Mouse (Mus musculus) kidney, adult 9 months (tissue): ENCODE results near the gene Il27ra.
"Not testable (repeated sequence)": the region's sequence is repeated elsewhere in the genome, so short reads cannot be mapped to it uniquely, and the experiment has no call there.

Experiments used
- DNase-seq: peaks from one replicate; pipeline ENCODE4 v3.0.0; 2022

Il27ra gene

GRCm38 (mm10) chr8:84019738-84020137 is 22.7 kb downstream of the Il27ra start:
- DNase-seq = no peak

DNA sequence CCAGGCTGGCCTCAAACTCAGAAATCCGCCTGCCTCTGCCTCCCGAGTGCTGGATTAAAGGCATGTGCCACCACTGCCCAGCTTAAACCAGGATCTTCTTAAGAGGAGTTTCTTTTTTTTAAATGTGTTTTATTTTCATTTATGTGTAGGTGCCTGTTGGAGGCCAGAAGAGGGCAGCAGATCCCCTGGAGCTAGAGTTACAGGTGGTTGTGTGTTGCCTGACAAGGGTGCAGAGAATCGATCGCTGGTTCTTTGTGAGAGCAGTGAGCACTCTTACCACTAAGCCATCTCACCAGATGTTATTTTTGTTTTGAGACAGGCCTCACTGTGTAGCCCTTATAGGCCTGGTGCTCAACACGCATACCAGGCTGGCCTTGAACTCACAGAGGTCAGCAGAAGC is 26.6 kb downstream of the Il27ra start:
- DNase-seq = no peak

- DNase-seq = peak; percentile 59
Measured at GRCm38 (mm10) chr8:84012499-84013165, 29.8 kb downstream of the Il27ra start.

- DNase-seq = peak; percentile 88
Measured at GRCm38 (mm10) chr8:84011705-84012498, 30.5 kb downstream of the Il27ra start, which contains the start of gene 2210011C24Rik. Gene 2210011C24Rik (minus strand): TSS chr8:84012171.

DNA sequence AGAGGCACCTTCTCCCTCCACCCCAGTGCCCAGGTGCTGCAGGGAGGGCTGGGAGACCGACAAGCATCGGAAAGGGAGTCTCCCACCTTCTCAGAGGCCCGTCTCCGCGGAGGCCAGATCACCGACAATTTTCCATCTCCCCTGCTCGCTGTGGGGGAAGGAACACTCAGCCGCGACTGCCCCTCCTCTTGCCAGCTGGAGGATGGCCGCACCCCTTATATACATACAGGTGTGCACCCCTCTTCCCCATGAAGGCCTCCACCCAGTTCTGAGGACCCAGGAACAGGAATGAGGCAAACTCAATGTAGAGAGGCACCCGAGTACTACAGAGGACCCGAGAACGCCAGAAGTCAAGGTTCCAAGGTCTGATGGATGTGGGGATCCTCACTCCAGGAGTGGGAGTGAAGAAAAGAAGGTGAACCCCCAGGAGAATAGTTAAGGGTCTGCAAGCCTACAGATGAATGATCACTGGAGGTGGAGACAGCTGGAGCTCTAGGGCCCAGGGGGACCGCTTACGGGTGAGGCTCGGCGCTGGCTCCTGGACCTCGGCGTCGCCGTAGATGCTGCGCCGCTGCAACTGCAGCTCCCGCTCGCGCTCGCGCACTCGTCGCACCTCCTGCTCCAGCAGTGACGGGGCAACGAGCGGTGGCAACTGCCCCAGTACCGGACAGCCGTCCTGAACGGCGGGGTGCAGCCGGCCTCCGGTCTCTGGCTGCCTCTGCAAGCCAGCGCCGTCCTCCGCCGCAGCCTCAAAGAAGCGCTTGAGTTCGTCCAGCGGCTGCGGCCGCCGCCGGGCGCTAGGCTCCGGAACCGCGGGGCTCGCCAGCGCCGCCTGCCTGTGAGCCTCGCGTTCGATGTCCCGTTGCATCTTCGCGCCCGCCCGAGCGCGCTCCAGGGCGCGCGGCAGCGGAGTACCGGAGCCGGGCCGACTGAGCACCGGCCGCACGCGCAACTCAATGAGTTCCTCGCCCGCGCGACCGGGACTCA is 31.5 kb downstream of the Il27ra start:
- peak; percentile 73 for DNase-seq

DNA sequence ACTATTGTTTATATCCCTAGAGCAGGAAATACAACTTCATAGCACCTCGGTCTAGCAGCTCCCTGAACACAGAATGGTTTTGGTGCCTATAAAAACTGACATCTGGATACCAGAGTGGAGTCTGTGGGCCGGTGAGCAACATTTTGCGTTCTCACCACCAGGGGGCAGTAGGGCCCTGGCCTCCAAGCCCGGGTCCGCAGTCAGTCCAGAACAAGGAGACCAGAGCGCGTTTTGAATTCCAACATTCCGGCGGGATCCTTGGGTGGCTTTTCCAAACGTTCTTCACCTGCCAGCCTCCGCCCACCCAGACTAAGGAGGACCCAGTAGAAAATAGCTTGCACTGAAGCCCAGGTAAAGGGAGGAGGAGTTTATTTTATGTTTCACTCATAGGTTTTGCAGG is 32.5 kb downstream of the Il27ra start:
- peak; percentile 93 for DNase-seq

GRCm38 (mm10) chr8:84008362-84008761 is 34.0 kb downstream of the Il27ra start:
- DNase-seq = no peak

GRCm38 (mm10) chr8:84005502-84005901 is 36.9 kb downstream of the Il27ra start:
- DNase-seq = not testable (repeated sequence)

- peak; percentile 98 for DNase-seq
Measured at GRCm38 (mm10) chr8:84004533-84005201, 37.7 kb downstream of the Il27ra start.

- DNase-seq = no peak
Measured at GRCm38 (mm10) chr8:84003612-84004246, 38.7 kb downstream of the Il27ra start.

- DNase-seq = peak; percentile 79
Measured at GRCm38 (mm10) chr8:84002957-84003611, 39.3 kb downstream of the Il27ra start.

DNA sequence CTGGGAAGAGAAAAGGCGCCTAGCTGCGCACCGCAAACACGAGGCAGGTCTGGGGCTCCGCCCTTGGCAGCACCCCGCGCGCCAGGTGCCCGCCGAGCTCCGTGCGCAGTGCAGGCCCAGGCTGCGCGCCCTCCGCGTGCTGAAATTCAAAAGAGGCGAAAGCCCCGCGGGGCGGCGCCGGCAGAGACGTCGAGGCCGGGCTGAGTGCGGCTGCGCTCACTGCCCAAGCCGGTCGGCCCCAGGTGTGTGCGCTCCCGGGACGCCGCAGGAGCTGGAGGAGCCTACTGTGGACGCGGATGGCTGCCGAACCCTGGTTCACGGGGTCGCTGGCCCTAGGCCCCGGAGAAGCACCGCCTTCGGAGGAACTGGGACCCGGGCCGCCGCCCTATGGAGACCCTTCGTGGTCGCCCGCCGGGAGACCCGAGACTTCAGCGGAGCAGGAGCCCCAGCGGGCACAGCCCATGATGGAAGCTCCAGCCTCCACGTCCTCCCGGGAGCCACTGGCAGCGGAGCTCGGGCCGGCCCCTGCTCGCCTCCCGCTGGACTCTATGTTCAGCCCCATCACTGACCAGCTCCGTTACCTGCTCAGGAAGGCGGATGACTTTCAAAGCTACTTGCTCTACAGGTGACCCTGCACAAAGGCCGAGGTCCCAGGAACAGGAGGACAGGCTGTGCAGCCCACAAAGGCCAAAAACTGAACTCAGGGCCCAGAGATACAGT is 40.9 kb downstream of the Il27ra start, which contains the start of gene 1700067K01Rik:
TSS of gene 1700067K01Rik (plus strand) at position 222 of the 720 bp plus-strand sequence.
- DNase-seq = peak; percentile 24

DNA sequence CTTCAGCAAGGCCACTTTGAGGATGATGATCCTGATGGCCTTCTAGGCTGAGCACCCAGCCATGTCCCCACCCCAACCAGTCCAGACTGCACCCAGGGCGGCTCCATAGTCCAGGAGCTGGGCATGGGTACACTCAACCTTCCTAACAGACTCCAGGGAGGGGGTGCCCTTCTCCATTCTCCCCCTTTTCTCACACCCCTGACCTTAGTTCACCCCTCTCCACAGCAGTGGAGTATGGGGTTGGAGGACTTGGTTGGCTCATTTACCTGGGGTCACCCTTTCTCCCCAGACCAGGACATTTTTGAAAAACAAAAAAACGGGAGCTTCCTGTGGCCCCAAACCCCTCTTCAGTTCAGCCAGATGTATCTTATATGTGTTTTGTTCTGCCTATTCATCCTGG is 42.6 kb downstream of the Il27ra start:
- DNase-seq = no peak

- peak; percentile 42 for DNase-seq
Measured at GRCm38 (mm10) chr8:83999057-83999705, 43.2 kb downstream of the Il27ra start.

- peak; percentile 80 for DNase-seq
Measured at GRCm38 (mm10) chr8:83998231-83999056, 43.9 kb downstream of the Il27ra start.

DNA sequence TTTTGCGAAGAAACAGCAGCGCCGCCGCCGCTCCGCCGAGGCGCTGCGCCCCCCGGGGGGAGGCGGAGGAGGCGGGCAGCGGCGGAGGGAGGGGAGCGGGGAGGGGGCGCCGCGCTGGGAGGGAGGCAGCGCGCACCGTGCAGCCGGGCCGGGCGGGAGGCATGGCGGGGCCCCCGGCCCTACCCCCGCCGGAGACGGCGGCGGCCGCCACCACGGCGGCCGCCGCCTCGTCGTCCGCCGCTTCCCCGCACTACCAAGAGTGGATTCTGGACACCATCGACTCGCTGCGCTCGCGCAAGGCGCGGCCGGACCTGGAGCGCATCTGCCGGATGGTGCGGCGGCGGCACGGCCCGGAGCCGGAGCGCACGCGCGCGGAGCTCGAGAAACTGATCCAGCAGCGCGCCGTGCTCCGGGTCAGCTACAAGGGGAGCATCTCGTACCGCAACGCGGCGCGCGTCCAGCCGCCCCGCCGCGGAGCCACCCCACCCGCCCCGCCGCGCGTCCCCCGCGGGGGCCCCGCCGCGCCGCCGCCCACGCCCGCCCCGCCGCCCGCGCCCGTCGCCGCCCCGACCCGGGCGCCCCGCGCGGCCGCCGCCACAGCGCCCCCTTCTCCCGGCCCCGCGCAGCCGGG is 44.8 kb downstream of the Il27ra start, which contains the start of gene Samd1:
TSS of gene Samd1 (plus strand) at position 162 of the 631 bp plus-strand sequence.
- peak; percentile 41 for DNase-seq

DNA sequence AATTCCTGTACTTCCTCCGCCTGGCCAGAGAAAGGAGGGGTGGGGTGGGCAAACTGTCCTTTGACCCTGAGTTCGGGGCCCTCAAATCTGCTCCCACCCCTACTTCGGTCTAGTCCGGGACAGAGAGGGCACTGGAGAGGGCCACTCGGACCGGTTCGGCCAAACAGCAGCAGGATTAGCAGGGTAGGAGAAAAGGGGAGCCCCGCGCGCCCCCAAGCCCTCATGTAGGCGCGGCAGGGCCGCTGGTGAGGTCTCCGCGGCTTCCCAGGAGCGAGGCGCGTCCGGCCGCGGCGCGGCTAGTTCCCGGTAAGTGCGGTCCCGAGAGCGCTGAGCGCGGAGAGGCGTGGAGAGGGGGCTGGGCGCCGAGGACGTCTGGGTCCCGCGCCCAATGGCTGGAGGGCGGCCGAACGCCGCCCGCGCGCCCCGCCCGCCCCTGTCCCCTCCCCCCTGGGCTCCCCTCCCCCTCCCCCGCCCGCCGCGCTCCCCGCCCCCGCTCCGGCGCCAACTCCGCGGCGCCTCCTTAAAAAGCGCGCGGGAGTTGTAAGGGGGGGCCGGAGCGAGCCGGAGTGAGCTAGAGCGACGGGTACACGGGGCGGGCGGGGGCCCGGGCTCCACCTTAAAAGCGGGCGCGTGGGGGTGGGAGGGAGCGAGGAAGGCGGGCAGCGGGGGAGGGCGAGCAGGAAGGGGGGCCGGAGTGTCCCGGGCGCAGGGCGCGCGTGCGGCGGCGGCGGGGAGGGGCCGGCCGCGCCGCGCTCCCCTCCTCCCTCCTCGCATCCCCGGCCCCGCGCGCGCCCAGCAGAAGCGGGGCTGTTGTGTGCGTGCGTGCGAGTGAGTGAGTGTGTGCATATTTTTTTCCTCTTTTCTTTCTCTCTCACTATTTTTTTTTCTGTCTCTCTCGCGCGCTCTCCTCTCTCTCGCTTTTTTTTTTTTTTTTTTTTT is 45.6 kb downstream of the Il27ra start:
- peak; percentile 83 for DNase-seq
